Mouse (Mus musculus): Measurements from ENCODE around the gene H2-Eb1. TPM values are rescaled to one million over a fixed set of nuclear protein-coding genes. Genes with fewer than 3 reads are reported as not detected.

The H2-Eb1 gene
- polyA plus RNA-seq, 1 experiment from 2014 or later = 54.0 TPM

GRCm38 (mm10) chr17:34347606-34348308 is 42.1 kb downstream of the H2-Eb1 start:
- H3K4me1 ChIP-seq (ENCODE audit: control insufficient read depth, insufficient read depth, low read length) = no peaks in the 10 kb centered on the region
- WGBS = 54% methylated on average over 6 of the region's 6 CpGs
- no peaks in the 10 kb centered on the region for H3K9me3 ChIP-seq (replicated peaks; ENCODE audit: control insufficient read depth, low read length)
- H3K9ac ChIP-seq (ENCODE audit: low read length) = no peak overlapping the region
- no peaks in the 10 kb centered on the region; the same call in 1 of the 2 replicates for H3K27me3 ChIP-seq (ENCODE audit: control insufficient read depth, insufficient read depth, low read length)
- H3K4me3 ChIP-seq (ENCODE audit: low read length) = no peak overlapping the region
- ATAC-seq (replicated peaks; ENCODE audit: extremely low read depth, insufficient read depth, low FRiP score) = no peak
- H3K4me2 ChIP-seq (ENCODE audit: low read depth, low read length) = no peak overlapping the region
- H3K27ac ChIP-seq (ENCODE audit: low read length) = no peak overlapping the region
- H3K36me3 ChIP-seq (ENCODE audit: control insufficient read depth, insufficient read depth) = no peaks in the 10 kb centered on the region

- Histone ChIP-seq H3K36me3 (ENCODE audit: control insufficient read depth, insufficient read depth) (no peaks in the 10 kb centered on the region), H3K4me2 (ENCODE audit: low read depth, low read length) (no peak overlapping the region)
- ATAC-seq (replicated peaks; ENCODE audit: extremely low read depth, insufficient read depth, low FRiP score) = no peak
Observed at GRCm38 (mm10) chr17:34349429-34349828, 43.8 kb downstream of the H2-Eb1 start.

DNA sequence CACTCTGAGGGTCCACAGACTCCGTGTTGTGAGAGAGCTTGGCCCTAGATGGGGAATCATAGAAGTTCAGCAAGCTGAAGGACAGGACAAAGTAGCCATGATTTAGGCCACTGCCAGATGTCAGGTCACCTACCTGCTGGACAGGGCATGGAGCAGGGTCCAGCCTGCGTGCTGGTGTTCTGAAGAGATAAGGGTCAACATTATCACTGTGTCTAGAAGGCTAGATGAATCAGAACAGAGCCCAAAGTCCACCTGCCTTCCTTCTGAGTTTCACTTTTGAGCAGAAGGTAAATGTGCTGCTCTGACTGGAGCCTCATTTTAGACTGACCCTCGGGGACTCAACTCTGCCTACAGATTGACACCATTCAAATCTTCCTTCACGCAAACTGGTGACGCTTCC is 48.9 kb downstream of the H2-Eb1 start, which contains the start of gene Btnl2:
Gene Btnl2, plus strand, starts transcription at position 284 of the 400 bp plus-strand sequence.
- Histone ChIP-seq H3K4me1 (ENCODE audit: control insufficient read depth, insufficient read depth, low read length) (no peaks in the 10 kb centered on the region), H3K36me3 (ENCODE audit: control insufficient read depth, insufficient read depth) (no peaks in the 10 kb centered on the region), H3K9ac (ENCODE audit: low read length) (no peak within 1 kb of the TSS), H3K27ac (ENCODE audit: low read length) (no peak within 1 kb of the TSS), H3K9me3 (replicated peaks; ENCODE audit: control insufficient read depth, low read length) (no peaks in the 10 kb centered on the region), H3K4me3 (ENCODE audit: low read length) (no peak within 1 kb of the TSS), H3K27me3 (ENCODE audit: control insufficient read depth, insufficient read depth, low read length) (no peaks in the 10 kb centered on the region), H3K4me2 (ENCODE audit: low read depth, low read length) (no peak within 1 kb of the TSS)
- no peak for ATAC-seq (replicated peaks; ENCODE audit: extremely low read depth, insufficient read depth, low FRiP score)
- 75% methylated on average over 5 of the region's 5 CpGs for WGBS

More at GRCm38 (mm10) chr17:34349429-34349828, 43.8 kb downstream of the H2-Eb1 start:
- WGBS = 7% methylated on average over 4 of the region's 4 CpGs
- Histone ChIP-seq H3K27me3 (ENCODE audit: control insufficient read depth, insufficient read depth, low read length) (no peaks in the 10 kb centered on the region; the same call in 1 of the 2 replicates), H3K27ac (ENCODE audit: low read length) (no peak overlapping the region), H3K4me3 (ENCODE audit: low read length) (no peak overlapping the region), H3K9ac (ENCODE audit: low read length) (no peak overlapping the region), H3K9me3 (replicated peaks; ENCODE audit: control insufficient read depth, low read length) (no peaks in the 10 kb centered on the region), H3K4me1 (ENCODE audit: control insufficient read depth, insufficient read depth, low read length) (no peaks in the 10 kb centered on the region)

DNA sequence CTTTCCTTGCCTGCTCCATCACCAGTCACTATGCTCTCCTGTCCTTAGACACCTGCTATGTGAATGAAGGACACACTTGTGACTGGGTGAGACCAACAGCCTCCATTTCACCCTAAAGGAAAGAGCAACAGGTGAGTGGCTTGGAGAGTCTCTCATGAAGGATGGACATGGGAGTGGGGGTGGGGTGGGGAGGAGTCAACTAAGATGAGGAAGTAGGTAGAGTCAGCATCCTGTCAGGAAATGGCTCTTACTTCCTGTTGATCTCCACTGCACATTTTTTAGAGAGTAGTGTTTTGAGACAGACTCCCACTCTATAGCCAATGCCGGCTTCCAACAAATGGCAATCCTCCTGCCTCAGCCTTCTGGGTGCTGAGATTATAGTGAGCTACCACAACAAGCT is 49.3 kb downstream of the H2-Eb1 start:
- H3K27me3 ChIP-seq (ENCODE audit: control insufficient read depth, insufficient read depth, low read length) = no peaks in the 10 kb centered on the region
- no peaks in the 10 kb centered on the region for H3K4me1 ChIP-seq (ENCODE audit: control insufficient read depth, insufficient read depth, low read length)
- no peaks in the 10 kb centered on the region for H3K9me3 ChIP-seq (replicated peaks; ENCODE audit: control insufficient read depth, low read length)
- ATAC-seq (replicated peaks; ENCODE audit: extremely low read depth, insufficient read depth, low FRiP score) = no peak
- WGBS = 83% methylated on average over 1 of the region's 1 CpGs
- H3K27ac ChIP-seq (ENCODE audit: low read length) = no peak overlapping the region
- no peak overlapping the region for H3K9ac ChIP-seq (ENCODE audit: low read length)
- H3K4me2 ChIP-seq (ENCODE audit: low read depth, low read length) = no peak overlapping the region
- no peaks in the 10 kb centered on the region for H3K36me3 ChIP-seq (ENCODE audit: control insufficient read depth, insufficient read depth)
- no peak overlapping the region for H3K4me3 ChIP-seq (ENCODE audit: low read length)

- Histone ChIP-seq H3K4me2 (ENCODE audit: low read depth, low read length) (no peak overlapping the region), H3K9ac (ENCODE audit: low read length) (no peak overlapping the region), H3K4me1 (ENCODE audit: control insufficient read depth, insufficient read depth, low read length) (no peaks in the 10 kb centered on the region), H3K27ac (ENCODE audit: low read length) (no peak overlapping the region), H3K4me3 (ENCODE audit: low read length) (no peak overlapping the region), H3K27me3 (ENCODE audit: control insufficient read depth, insufficient read depth, low read length) (no peaks in the 10 kb centered on the region), H3K9me3 (replicated peaks; ENCODE audit: control insufficient read depth, low read length) (no peaks in the 10 kb centered on the region), H3K36me3 (ENCODE audit: control insufficient read depth, insufficient read depth) (no peaks in the 10 kb centered on the region)
- ATAC-seq (replicated peaks; ENCODE audit: extremely low read depth, insufficient read depth, low FRiP score) = no peak
- WGBS = 79% methylated on average over 15 of the region's 15 CpGs
Observed at GRCm38 (mm10) chr17:34362954-34363546, 57.4 kb downstream of the H2-Eb1 start.

DNA sequence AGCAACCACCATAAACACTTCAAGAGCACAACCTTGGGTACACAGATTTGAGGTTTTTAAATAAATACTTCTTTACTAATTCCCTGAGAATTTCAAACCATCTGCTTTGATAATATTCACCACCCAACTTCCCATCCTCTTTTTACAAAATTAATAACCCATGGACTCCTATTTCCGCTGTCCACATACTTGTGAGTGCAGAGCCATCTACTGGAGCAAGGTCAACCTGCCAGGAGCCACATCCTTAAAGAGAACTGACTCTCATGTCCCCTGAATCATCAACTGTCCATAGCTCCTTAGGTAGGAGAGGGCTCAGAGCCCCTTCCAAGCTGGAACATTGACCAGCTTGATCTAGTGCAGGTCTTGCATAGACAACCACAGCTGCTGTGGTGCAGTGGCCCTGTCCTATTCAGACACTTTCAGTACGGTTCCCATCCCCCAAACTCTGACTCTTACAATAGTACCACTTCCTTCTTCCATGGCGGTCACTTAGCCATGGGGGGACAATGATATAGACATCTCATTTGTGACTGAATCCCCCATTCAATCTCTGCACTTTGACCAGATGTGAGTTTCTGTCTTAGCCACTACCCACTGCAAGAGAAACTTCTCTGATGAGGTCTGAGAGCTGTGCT is 58.1 kb downstream of the H2-Eb1 start:
- no peak overlapping the region for H3K4me3 ChIP-seq (ENCODE audit: low read length)
- no peaks in the 10 kb centered on the region for H3K9me3 ChIP-seq (replicated peaks; ENCODE audit: control insufficient read depth, low read length)
- H3K4me1 ChIP-seq (ENCODE audit: control insufficient read depth, insufficient read depth, low read length) = no peaks in the 10 kb centered on the region
- no peak overlapping the region for H3K27ac ChIP-seq (ENCODE audit: low read length)
- H3K4me2 ChIP-seq (ENCODE audit: low read depth, low read length) = no peak overlapping the region
- H3K36me3 ChIP-seq (ENCODE audit: control insufficient read depth, insufficient read depth) = no peaks in the 10 kb centered on the region
- 0 out of 2 replicates have a peak, but pooled peaks cover under 1% of the 10 kb centered on the region for H3K27me3 ChIP-seq (ENCODE audit: control insufficient read depth, insufficient read depth, low read length)
- WGBS = 72% methylated on average over 3 of the region's 3 CpGs
- H3K9ac ChIP-seq (ENCODE audit: low read length) = no peak overlapping the region
- ATAC-seq (replicated peaks; ENCODE audit: extremely low read depth, insufficient read depth, low FRiP score) = no peak

DNA sequence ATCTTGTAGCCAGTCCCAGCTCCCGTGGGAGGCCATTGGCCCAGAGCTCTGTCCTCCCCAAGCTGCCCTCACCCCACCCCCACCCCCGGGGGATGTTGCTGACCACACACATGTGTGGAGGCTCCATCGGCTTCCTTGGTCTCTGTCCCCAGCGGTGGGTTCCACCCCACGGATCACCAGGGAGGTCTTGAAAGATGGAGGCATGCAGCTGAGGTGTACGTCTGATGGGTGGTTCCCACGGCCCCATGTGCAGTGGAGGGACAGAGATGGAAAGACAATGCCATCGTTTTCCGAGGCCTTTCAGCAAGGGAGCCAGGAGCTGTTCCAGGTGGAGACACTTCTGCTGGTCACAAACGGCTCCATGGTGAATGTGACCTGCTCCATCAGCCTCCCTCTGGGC is 59.4 kb downstream of the H2-Eb1 start:
- H3K4me1 ChIP-seq (ENCODE audit: control insufficient read depth, insufficient read depth, low read length) = no peaks in the 10 kb centered on the region
- no peak overlapping the region for H3K4me3 ChIP-seq (ENCODE audit: low read length)
- 65% methylated on average over 10 of the region's 10 CpGs for WGBS

More for the DNA sequence above, 59.4 kb downstream of the H2-Eb1 start:
- no peaks in the 10 kb centered on the region for H3K9me3 ChIP-seq (replicated peaks; ENCODE audit: control insufficient read depth, low read length)
- no peaks in the 10 kb centered on the region for H3K36me3 ChIP-seq (ENCODE audit: control insufficient read depth, insufficient read depth)
- no peak overlapping the region for H3K27ac ChIP-seq (ENCODE audit: low read length)
- H3K4me2 ChIP-seq (ENCODE audit: low read depth, low read length) = no peak overlapping the region
- 0 out of 2 replicates have a peak, but pooled peaks cover 2% of the 10 kb centered on the region for H3K27me3 ChIP-seq (ENCODE audit: control insufficient read depth, insufficient read depth, low read length)
- no peak overlapping the region for H3K9ac ChIP-seq (ENCODE audit: low read length)
- no peak for ATAC-seq (replicated peaks; ENCODE audit: extremely low read depth, insufficient read depth, low FRiP score)
